Comparison of ENCODE assay signal across 8 mouse cellular contexts in the genomic region with DNA sequence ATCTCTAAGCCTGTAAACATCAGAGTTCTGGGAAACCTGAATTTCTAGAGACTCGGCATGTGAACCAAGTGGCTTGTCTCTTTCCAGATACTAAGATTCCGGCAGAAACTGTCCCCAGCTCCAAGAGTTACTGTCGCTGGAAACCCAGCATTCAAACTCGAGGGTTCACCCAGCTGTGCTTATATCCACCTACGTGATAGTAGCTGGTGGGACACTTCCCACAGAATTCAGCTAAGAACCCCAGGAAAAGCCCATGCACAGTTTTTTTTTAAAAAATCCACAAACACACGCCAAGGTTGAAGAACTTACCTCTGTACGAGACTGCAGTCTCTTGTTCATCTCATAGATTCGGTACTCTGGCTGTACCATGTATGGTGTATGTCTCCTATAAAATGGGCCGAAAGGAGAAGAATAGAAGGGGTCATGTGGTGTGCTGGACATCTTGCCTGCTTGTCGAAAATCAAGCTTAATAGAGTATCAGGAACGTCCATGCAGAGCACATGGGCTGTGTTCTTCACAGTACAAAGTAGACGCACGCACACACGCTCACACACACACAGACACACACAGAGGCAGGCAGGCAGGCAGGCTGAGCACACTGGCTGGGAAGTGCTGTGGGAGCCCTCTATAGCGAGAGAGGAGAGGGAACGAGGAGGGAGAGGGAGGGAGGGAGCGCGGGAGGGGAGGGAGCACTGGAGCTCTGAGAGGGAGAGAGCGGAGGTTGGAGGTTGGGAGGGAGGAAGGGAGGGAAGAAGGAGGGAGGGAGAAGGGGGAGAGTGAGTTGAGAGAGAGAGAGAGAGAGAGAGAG. TPM values are rescaled to one million over a fixed set of nuclear protein-coding genes. Genes with fewer than 3 reads are reported as not detected.
A peak's percentile ranks its signal among the peaks of the same experiment; 100 is the strongest.
DNase-seq lines count a peak whose midpoint lies in the region; ATAC-seq lines count a peak whose summit lies in the region.

A gene (minus strand): TSS at position 628 of the 808 bp plus-strand sequence.

- peak within 1 kb of the TSS; percentile 50 for H3K9ac ChIP-seq in intestine, embryonic 15.5 days

- peak; percentile 24 for DNase-seq in adrenal gland, adult 8-10 months
- peak; percentile 80 for DNase-seq in embryo, embryonic 9.5 days (ENCODE audit: extremely low spot score)
- DNase-seq in gonadal fat pad, adult 2 months (ENCODE audit: low read depth): no peak
- peak; percentile 31 to 71 for DNase-seq in left cerebral cortex, adult 9 months (ENCODE audit: low spot score in 2 of 2)
- DNase-seq in lung, postnatal 36 days: peak; percentile 71
- DNase-seq in right cerebral cortex, postnatal 10 days (ENCODE audit: low spot score in 2 of 2): peak; percentile 82
- no peak for DNase-seq in adipocyte (ENCODE audit: low spot score)

- H3K4me3 ChIP-seq in intestine, embryonic 15.5 days (replicated peaks): peak within 1 kb of the TSS; percentile 43

- 0 out of 2 replicates have a peak, but pooled peaks cover 6% of the 10 kb centered on the region for H3K4me1 ChIP-seq in intestine, embryonic 15.5 days (replicated peaks)

- H3K27ac ChIP-seq in intestine, embryonic 15.5 days: peak within 1 kb of the TSS; percentile 57

- H3K36me3 ChIP-seq in intestine, embryonic 15.5 days: no peaks in the 10 kb centered on the region

- H3K4me2 ChIP-seq in intestine, embryonic 15.5 days (replicated peaks): peak within 1 kb of the TSS; percentile 58

- no peaks in the 10 kb centered on the region for H3K9me3 ChIP-seq in intestine, embryonic 15.5 days

- no peaks in the 10 kb centered on the region for H3K27me3 ChIP-seq in intestine, embryonic 15.5 days (replicated peaks)

- ATAC-seq in intestine, embryonic 15.5 days: peak; percentile 95

- WGBS in intestine, embryonic 15.5 days: 2% methylated on average over 15 of the region's 19 CpGs

RNA-seq across cellular contexts. Expression of the gene that starts here (rescaled TPM):
- total RNA-seq in adrenal gland, adult 8-10 months (2022): 10 to 100 TPM; 20.5 to 36.8 (median 26.7) TPM
- polyA plus RNA-seq in gonadal fat pad, adult 2 months (2012; rRNA removed): 14.3 and 21.3 TPM in 2 replicates
- polyA plus RNA-seq in intestine, embryonic 15.5 days (2015; fragmentation: Nextera tagmentation; extraction: Ambion mirVana): 39.0 and 43.2 TPM in 2 replicates

Comparison
In these comparisons a context has a peak if more than half of its experiments do, and no peak if none do; other contexts are left out.
1. DNase-seq: peak in adrenal gland, adult 8-10 months (single experiment), embryo, embryonic 9.5 days (single experiment), left cerebral cortex, adult 9 months (2 of 2), lung, postnatal 36 days (single experiment) and right cerebral cortex, postnatal 10 days (2 of 2); none in gonadal fat pad, adult 2 months (single experiment) and adipocyte (single experiment).